Mouse (Mus musculus) brain, embryonic 14.5 days (tissue): ENCODE measurements around the gene Dkk3. TPM values are rescaled to one million over a fixed set of nuclear protein-coding genes. Genes with fewer than 3 reads are reported as not detected.

Experiments
- DNase-seq: peaks from one replicate; pipeline ENCODE4 v3.0.0-alpha.2; 2011; ENCODE audit warnings: low read depth
- CTCF ChIP-seq: fragments of 200-500 bp; IDR thresholded peaks from 2 replicates; pipeline ENCODE4 v1.5.1; 2012; ENCODE audit warnings: inconsistent platforms, mild to moderate bottlenecking, moderate library complexity, borderline replicate concordance; ENCODE audit not compliant: insufficient read depth, insufficient read length; ENCODE audit errors: extremely low read depth
- POLR2A ChIP-seq: fragments of 200-500 bp; IDR thresholded peaks from 2 replicates; pipeline ENCODE4 v1.6.1; 2012; ENCODE audit warnings: mild to moderate bottlenecking, inconsistent platforms, borderline replicate concordance; ENCODE audit not compliant: poor library complexity, insufficient read depth, insufficient read length, severe bottlenecking; ENCODE audit errors: extremely low read depth
- polyA plus RNA-seq: library from polyadenylated mRNA; depleted of rRNA; stranded (reverse); fragments of >200 nt; gene quantifications from 2 replicates; pipeline ENCODE4 v1.2.3, GENCODE M21; 2012

The Dkk3 gene
- polyA plus RNA-seq, 1 experiment, result 16.5 TPM

GRCm38 (mm10) chr7:112140725-112141124 is 18.1 kb downstream of the Dkk3 start:
- TF ChIP-seq CTCF, result no peak
- TF ChIP-seq POLR2A, result no peak
- no peak for DNase-seq

- no peak for TF ChIP-seq CTCF
- TF ChIP-seq POLR2A, result no peak
- no peak for DNase-seq
These were observed 20.1 kb downstream of the Dkk3 start for GRCm38 (mm10) chr7:112138509-112139405.

- no peak for DNase-seq
- no peak for TF ChIP-seq POLR2A
These were observed 20.7 kb downstream of the Dkk3 start for GRCm38 (mm10) chr7:112138168-112138508.

GRCm38 (mm10) chr7:112136537-112136936 is 22.3 kb downstream of the Dkk3 start:
- no peak for DNase-seq
- TF ChIP-seq CTCF (no peak), POLR2A (no peak)

- TF ChIP-seq POLR2A (no peak), CTCF (no peak)
- DNase-seq, result no peak
These were observed 23.7 kb downstream of the Dkk3 start for GRCm38 (mm10) chr7:112135161-112135560.

- DNase-seq, result peak; percentile 21
- TF ChIP-seq POLR2A (no peak), CTCF (peak; percentile 21; the same call in 1 of the 2 replicates)
These were observed 25.6 kb downstream of the Dkk3 start for GRCm38 (mm10) chr7:112133277-112133676.

GRCm38 (mm10) chr7:112132005-112132404 is 26.9 kb downstream of the Dkk3 start:
- no peak for TF ChIP-seq POLR2A
- DNase-seq, result peak; percentile 89

GRCm38 (mm10) chr7:112130660-112131059 is 28.2 kb downstream of the Dkk3 start:
- DNase-seq, result no peak
- TF ChIP-seq CTCF (no peak), POLR2A (no peak)

- TF ChIP-seq CTCF (no peak), POLR2A (no peak)
These were observed 29.0 kb downstream of the Dkk3 start for GRCm38 (mm10) chr7:112129851-112130250.

GRCm38 (mm10) chr7:112128810-112129209 is 30.0 kb downstream of the Dkk3 start:
- no peak for DNase-seq

More at GRCm38 (mm10) chr7:112129851-112130250, 29.0 kb downstream of the Dkk3 start:
- DNase-seq, result peak; percentile 26

GRCm38 (mm10) chr7:112127954-112128353 is 30.9 kb downstream of the Dkk3 start:
- peak; percentile 29 for DNase-seq

More at GRCm38 (mm10) chr7:112128810-112129209, 30.0 kb downstream of the Dkk3 start:
- TF ChIP-seq POLR2A (no peak), CTCF (no peak)

GRCm38 (mm10) chr7:112127085-112127637 is 31.7 kb downstream of the Dkk3 start:
- DNase-seq, result no peak
- TF ChIP-seq CTCF (no peak), POLR2A (no peak)

More at GRCm38 (mm10) chr7:112127954-112128353, 30.9 kb downstream of the Dkk3 start:
- TF ChIP-seq CTCF, result no peak
- no peak for TF ChIP-seq POLR2A
